Mouse (Mus musculus) heart, postnatal 14 days (tissue): ENCODE results near the gene Swi5. TPM values are rescaled to one million over a fixed set of nuclear protein-coding genes. Genes with fewer than 3 reads are reported as not detected.
"Not testable (repeated sequence)": the region's sequence is repeated elsewhere in the genome, so short reads cannot be mapped to it uniquely, and the experiment has no call there.

ENCODE experiments used
- DNase-seq, 2 experiments: peaks; one replicate each; pipeline ENCODE4 v3.0.0; 2021 to 2022
- intact Hi-C: fragments of 180-260 bp; cut with DNase I; formaldehyde crosslinking; loops from one replicate; pipeline ENCODE4 v1.15.1; 2025
- total RNA-seq, 2 experiments: library from RNA; stranded (reverse); gene quantifications; 2 replicates each; pipeline ENCODE4 v1.2.3; 2021

Swi5 gene
- total RNA-seq, 2 experiments from 2014 or later: 153 to 156 TPM

- DNase-seq: peak; percentile 79 to 84
- intact Hi-C loops: no loop called here
Observed at GRCm38 (mm10) chr2:32312318-32312964, 24.6 kb upstream of the Swi5 start.

- intact Hi-C loops: no loop called here
Observed at GRCm38 (mm10) chr2:32311443-32312317, 23.8 kb upstream of the Swi5 start.

GRCm38 (mm10) chr2:32310096-32310845, 22.4 kb upstream of the Swi5 start:
- intact Hi-C loops: no loop called here
- no peak for DNase-seq

More at GRCm38 (mm10) chr2:32311443-32312317, 23.8 kb upstream of the Swi5 start:
- DNase-seq: no peak

DNA sequence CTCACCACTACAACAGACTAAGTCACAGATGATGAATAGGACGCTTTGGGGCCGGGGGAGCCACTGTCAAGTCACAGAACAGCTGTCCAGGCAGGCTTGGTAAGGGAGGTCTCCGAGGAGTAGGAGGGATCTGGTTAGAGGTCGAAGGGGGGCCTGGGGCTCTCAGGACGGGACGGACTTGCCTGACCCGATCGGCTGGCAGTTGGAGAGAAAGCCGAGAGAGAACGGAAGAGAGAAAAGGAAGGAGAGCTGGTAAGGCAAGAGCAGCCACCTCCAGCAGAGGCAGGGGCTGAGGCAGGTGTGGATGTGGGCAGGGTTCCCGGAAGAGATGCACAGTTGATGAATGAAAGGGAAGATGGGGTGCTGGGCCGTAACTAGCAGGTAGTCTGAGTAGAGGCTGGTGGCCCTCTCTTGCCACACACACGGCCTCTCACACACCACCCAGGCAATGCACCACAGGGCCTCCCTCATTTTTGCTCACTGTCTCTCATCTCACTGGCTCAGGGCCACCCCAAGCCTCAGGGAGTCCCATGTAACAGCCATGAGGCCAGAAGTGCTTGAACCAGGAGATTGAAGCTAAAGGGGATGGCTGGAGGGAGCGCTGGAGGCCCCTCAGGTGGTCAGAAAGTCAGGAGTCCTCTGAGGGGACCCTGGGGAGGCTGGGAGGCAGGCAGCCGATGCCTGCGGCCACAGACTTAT, 21.1 kb upstream of the Swi5 start:
- no peak for DNase-seq
- intact Hi-C loops: loop anchor here (5.0 to 10.0 kb wide), 2 partner anchors 46 to 83 kb away; partner anchors contain the start of genes Ciz1 and Dnm1

DNA sequence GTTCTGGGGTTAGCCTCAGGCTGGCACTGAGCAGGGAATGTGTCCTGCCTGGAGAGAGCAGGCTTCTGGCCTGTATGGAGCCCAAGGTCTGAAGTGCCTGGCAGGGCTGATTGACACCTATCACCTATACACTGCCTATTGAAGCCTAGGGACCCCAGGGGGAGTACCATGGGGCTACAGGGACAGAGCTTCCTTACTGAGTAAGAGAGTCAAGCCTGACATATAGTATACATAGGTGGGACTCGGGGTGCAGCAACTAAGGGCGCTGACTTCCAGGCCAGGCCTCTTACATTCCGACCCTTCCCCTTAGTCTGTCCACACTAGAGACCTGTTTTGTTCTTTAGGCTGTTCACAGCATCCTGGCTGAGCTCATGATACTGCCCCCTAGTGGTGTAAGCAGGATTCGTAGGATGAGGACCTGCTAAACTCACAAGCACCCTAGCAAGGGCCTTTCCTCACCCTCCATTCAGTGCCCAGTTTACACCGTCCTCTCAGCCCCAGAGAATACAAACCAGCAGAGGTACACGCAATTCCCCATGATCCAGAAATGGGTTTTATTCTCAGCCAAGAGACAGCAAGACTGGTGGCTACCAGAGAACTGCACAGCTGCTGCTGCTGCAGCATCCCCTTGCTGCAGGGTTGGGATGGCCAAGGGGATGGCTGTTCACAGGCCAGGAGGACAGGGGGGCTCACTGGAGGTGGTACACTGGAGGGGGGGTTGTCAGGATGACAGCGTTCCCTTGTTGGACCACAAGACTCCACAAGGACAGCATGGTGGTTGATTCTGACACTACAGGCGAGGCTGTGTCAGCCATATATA, 20.3 kb upstream of the Swi5 start:
- DNase-seq: peak; percentile 52 to 70
- intact Hi-C loops: loop anchor here (5.0 to 10.0 kb wide), 2 partner anchors 47 to 84 kb away; partner anchors contain the start of genes Ciz1 and Dnm1

DNA sequence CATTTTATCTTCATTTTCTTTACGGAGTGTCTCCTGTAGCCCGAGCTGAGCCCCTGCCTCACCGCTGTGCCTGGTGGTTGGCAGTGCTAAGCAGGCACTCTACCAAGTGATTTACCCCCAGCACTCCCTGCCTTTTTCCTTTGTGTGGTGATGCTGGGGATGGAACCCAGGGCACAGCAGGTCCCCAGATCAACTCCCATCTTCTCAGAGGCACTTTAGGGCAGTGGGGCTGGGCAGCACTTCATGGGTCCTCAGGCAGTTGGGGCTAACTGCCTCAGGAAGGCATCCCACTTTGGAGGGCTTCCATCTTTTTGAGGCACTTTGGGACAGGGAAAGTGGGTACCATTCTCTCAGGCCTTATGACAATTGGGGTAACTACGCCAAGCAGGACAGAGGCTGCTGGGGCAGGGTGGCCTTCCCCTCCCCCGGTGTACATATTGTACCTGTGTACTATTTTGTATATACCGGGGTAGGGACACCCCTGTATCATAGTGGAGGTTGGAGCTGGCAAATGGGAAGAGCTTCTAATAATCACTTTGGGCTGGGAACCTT, 19.4 kb upstream of the Swi5 start:
- DNase-seq: no peak
- intact Hi-C loops: loop anchor here (5.0 to 10.0 kb wide), 2 partner anchors 47 to 85 kb away; partner anchors contain the start of genes Ciz1 and Dnm1

GRCm38 (mm10) chr2:32306176-32306575, 18.3 kb upstream of the Swi5 start:
- DNase-seq: no peak
- intact Hi-C loops: loop anchor here (5.0 to 10.0 kb wide), 2 partner anchors 49 to 86 kb away; partner anchors contain the start of genes Ciz1 and Dnm1

DNA sequence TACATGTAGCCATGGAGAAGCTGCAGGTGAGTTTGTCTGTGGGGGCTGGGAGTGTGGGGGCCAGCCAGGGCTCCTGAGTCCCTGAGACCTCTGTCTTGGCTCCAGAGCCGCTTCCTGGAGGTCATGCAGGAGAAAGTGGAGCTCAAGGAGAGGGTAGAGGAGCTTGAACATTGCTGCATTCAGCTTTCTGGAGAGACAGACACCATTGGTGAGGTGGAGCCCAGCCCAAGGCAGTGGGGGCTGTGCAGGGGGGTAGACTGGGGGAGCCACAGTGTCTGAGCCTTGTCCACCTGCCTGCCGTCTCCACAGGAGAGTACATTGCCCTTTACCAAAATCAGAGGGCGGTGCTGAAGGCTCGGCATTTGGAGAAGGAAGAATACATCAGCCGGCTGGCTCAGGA, 17.8 kb upstream of the Swi5 start:
- DNase-seq: no peak
- intact Hi-C loops: loop anchor here (5.0 to 10.0 kb wide), 2 partner anchors 49 to 87 kb away; partner anchors contain the start of genes Ciz1 and Dnm1

- DNase-seq: peak; percentile 56 to 69
- intact Hi-C loops: loop anchor here (10.0 kb wide), 1 partner anchor 51 kb away; the partner anchor contains the start of genes Ciz1 and Dnm1
Observed at GRCm38 (mm10) chr2:32304145-32304832, 16.4 kb upstream of the Swi5 start.

- DNase-seq: no peak
Observed at GRCm38 (mm10) chr2:32302952-32303351, 15.1 kb upstream of the Swi5 start.

DNA sequence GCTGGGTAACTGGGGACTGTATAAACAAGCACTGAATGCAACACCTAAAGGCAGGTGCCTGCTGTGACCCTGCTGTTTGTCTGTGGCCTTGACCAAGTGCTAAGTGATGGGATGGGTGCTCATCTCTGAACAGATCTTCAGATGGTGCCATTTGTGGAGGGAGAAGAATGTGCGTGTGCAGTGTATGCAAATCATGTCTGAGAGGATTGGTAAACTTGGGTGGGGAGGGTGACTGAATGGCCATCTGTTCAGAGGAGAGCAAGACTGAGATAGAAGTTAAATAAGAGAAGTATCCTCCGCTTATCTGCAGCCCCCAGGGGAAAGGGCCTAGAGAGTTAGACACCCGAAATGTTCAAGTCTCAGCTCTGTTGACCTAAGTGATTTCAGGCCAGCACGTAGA, 11.6 kb upstream of the Swi5 start:
- intact Hi-C loops: no loop called here

More at GRCm38 (mm10) chr2:32302952-32303351, 15.1 kb upstream of the Swi5 start:
- intact Hi-C loops: loop anchor here (10.0 kb wide), 1 partner anchor 52 kb away; the partner anchor contains the start of genes Ciz1 and Dnm1

DNA sequence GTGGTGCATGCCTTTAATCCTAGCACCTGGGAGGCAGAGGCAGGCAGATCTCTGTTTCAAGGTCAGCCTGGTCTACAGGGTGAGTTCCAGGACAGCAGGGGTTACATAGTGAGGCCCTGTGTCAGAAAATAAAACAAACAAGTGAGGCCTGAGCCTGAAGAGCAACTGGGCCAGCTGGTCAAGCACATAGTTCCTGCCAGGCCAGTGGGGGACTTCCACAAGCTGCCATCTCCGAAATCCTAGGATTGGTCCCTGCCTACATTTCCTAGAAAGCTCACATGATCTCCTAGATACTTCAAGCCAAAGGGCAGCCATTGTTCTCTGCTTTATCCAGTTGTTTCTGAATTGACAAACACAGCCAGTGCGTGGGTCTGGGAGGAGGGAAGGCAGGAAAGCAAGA, 8.0 kb upstream of the Swi5 start:
- DNase-seq, intact Hi-C loops: not testable (repeated sequence)

More for the DNA sequence above, 11.6 kb upstream of the Swi5 start:
- no peak for DNase-seq

DNA sequence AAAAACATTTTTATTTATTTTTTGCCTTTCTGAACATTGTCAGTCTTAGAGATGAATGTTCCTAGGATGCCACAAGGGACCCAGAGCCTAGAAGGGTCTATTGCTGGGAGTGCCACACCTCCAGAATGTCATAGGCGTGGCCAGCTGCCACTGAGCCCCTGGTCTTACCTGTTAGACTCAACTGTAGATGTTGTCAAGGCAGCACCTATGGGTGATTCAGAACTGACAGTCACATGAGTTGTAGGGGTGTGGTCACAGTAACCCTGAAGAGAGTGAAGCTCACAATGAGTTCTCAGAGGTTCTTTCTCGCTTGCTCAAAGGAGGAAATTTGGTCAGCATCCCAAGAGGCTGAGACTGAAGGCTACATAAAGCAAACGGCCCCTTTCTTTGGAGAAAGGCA, 7.4 kb upstream of the Swi5 start:
- no peak for DNase-seq
- intact Hi-C loops: no loop called here

GRCm38 (mm10) chr2:32294348-32294747, 6.5 kb upstream of the Swi5 start:
- peak; percentile 56 to 79 for DNase-seq
- intact Hi-C loops: no loop called here

DNA sequence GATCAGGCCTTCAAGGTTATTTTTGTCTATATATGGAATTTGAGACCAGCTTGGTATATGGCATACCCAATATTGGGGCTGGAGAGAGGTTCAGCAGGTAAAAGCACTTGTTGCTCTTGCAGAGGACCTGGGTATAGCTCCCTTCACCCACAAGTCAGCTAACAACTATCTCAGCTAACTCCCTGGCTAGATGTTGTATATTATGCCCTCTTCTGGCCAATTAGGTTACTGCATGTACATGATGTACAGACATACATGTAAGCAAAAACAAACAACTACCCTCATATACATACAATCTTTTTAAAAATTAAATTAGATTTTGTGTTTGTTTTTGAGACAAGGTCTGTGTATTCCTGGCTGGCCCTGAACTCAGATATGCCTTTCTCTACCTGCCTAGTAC, 1.7 kb upstream of the Swi5 start:
- DNase-seq: no peak
- intact Hi-C loops: no loop called here

DNA sequence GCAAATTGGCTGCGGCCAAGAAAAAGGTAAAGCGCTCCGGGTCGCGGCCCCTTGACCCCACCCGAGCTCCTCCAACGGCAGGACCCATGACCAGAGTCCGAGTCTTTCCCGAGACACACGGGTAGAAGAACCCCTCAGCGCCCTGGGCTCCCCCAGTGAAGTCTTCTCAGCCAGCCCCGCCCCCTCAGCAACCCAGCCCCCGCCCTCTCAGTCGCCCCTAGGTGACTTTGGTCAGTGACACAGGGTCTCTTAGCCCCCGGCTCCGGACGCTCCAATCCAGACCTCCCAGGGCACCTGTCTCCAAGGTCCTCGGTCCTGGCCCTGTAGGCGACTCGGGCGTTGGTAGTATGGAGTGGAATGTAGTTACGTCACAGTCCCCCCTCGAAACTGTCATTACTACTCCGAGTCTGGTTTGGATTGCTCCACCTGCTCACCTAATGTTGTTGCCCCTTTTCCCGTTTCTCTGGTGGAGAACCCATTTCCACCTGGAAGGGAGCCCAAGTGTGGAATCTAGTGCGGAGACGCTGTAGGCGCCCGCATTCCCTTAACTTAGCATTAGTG, 576 bp upstream of the Swi5 start:
- peak in 1 of 2 experiments; percentile 51 for DNase-seq

DNA sequence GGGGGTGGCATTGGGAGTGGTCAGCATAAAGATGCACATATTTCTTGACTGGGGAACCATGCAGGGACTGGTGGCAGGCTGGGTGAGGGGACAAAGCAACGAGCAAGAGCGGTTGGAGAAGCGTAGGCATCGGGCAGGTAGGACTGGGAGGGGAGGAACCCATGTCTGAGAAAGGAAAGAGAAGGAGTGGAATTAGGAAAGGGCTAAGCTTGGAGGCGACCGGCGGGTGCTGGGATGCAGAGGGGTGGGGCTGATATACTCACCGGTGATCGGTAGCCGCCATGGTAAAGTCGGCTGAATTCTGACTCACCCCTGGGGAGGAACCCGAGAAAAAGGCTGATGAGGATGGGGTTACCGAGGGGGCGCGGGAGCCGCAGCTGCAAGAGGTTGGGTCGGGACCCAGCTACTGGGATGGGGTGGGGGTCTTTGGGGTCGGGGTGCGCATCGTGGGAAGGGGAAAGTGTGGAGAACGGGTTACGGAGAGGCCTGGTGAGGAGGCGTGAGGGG, 488 bp downstream of the Swi5 start, which contains the start of gene Golga2:
Golga2 (plus strand) TSS at position 51 of the 507 bp plus-strand sequence.
- intact Hi-C loops: no loop called here
- no peak for DNase-seq

More for the DNA sequence above, 576 bp upstream of the Swi5 start:
- intact Hi-C loops: no loop called here
